Mouse (Mus musculus) ES-CJ7 (cell line): ENCODE measurements around the gene Esp23.
"Not testable (repeated sequence)": the region's sequence is repeated elsewhere in the genome, so short reads cannot be mapped to it uniquely, and the experiment has no call there.

Source experiments
- DNase-seq: peaks from one replicate; pipeline ENCODE4 v3.0.0; 2011; ENCODE audit warnings: low read depth, low spot score

Esp23 gene

GRCm38 (mm10) chr17:39076937-39077336 is at the start of gene Esp23:
Gene Esp23 (minus strand): TSS chr17:39077037.
- no peak for DNase-seq

GRCm38 (mm10) chr17:39107126-39107525 is 30.3 kb upstream of the Esp23 start:
- DNase-seq = peak; percentile 55

GRCm38 (mm10) chr17:39095034-39095433 is 18.2 kb upstream of the Esp23 start, which contains the start of gene Esp22:
Gene Esp22 (plus strand): TSS chr17:39095334.
- DNase-seq = no peak

- DNase-seq = peak; percentile 58
These were observed 13.2 kb downstream of the Esp23 start for GRCm38 (mm10) chr17:39063641-39064040.

- no peak for DNase-seq
These were observed 33.6 kb downstream of the Esp23 start, which contains the start of gene Gm21903 for GRCm38 (mm10) chr17:39043241-39043640. Gene Gm21903 (minus strand): TSS chr17:39043341.

GRCm38 (mm10) chr17:39036395-39036794 is 40.4 kb downstream of the Esp23 start, which contains the start of gene Esp24:
Gene Esp24 (plus strand): TSS chr17:39036695.
- not testable (repeated sequence) for DNase-seq
